ENCODE assay signal across 24 mouse cellular contexts in the genomic region with DNA sequence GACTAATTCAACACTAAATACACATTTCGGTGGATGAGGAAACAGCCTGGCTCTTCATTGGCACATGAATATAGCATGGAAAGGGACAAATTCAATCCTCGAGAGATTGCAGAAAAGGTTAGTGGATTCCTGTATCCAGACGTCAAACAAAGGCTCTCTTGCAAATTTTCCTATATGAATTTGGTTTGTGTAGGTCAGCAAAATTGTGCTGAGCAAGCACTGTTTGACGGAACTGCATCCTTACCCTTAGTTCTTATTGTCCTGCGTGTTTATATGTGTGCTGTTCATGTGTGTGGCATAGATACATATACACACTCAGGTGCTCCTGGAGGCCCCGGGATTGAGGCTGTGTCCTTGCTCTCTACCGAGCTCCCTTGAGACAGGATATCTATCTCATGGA. TPM values are rescaled to one million over a fixed set of nuclear protein-coding genes. Genes with fewer than 3 reads are reported as not detected.
"Had no signal": no experiment of that assay in that cellular context is flagged by ENCODE, and none has a peak within 500 bp of the region (broad histone marks: within the 10 kb centered on the region; RNA-seq: fewer than 3 reads in every experiment).

No protein-coding gene starts in this region.

- H3K27me3 ChIP-seq: heart, embryonic 12.5 days; hindbrain, embryonic 12.5 days; intestine, embryonic 15.5 days; limb, embryonic 12.5 days; liver, embryonic 13.5 days had no signal

- H3K9me3 ChIP-seq: heart, embryonic 10.5 days; hindbrain, embryonic 10.5 days; hindbrain, embryonic 12.5 days; intestine, embryonic 15.5 days; limb, embryonic 10.5 days; limb, embryonic 12.5 days; liver, embryonic 13.5 days had no signal

- H3K4me2 ChIP-seq: heart, embryonic 12.5 days; hindbrain, embryonic 12.5 days; hindbrain, embryonic 14.5 days; intestine, embryonic 15.5 days; limb, embryonic 12.5 days; liver, embryonic 11.5 days; liver, embryonic 13.5 days had no signal

- H3K27ac ChIP-seq: heart, embryonic 10.5 days; hindbrain, embryonic 10.5 days; hindbrain, embryonic 12.5 days; hindbrain, embryonic 14.5 days; intestine, embryonic 15.5 days; layer of hippocampus, adult 2 months; left cerebral cortex, adult 2 months; limb, embryonic 10.5 days; limb, embryonic 12.5 days; liver, embryonic 13.5 days had no signal

- H3K36me3 ChIP-seq: heart, embryonic 10.5 days; heart, embryonic 12.5 days; hindbrain, embryonic 10.5 days; hindbrain, embryonic 12.5 days; intestine, embryonic 15.5 days; limb, embryonic 10.5 days; limb, embryonic 12.5 days; liver, embryonic 13.5 days had no signal

- ATAC-seq: hindbrain, embryonic 16.5 days; inflammation-experienced regulatory T-cells, adult 6 months; intestine, embryonic 15.5 days had no signal

- DNase-seq: gastrocnemius, postnatal 10 days; gastrocnemius, postnatal 25 days; heart, postnatal 10 days; heart, postnatal 4 days; kidney, adult 18-20 months; kidney, adult 8-10 months; kidney, postnatal 10 days; kidney, postnatal 25 days; kidney, postnatal 4 days; liver; liver, embryonic 13.5 days had no signal

- H3K4me1 ChIP-seq: limb, embryonic 12.5 days had no signal

- H3K4me3 ChIP-seq: heart, embryonic 10.5 days; heart, embryonic 12.5 days; hindbrain, embryonic 10.5 days; hindbrain, embryonic 12.5 days; intestine, embryonic 15.5 days; layer of hippocampus, adult 2 months; left cerebral cortex, adult 2 months; limb, embryonic 10.5 days; limb, embryonic 12.5 days; liver, embryonic 13.5 days had no signal

- H3K9ac ChIP-seq: heart, embryonic 12.5 days; hindbrain, embryonic 12.5 days; hindbrain, embryonic 14.5 days; intestine, embryonic 15.5 days; limb, embryonic 12.5 days; liver, embryonic 13.5 days had no signal

RNA-seq across cellular contexts. Expression of a gene that starts 45.4 kb away (rescaled TPM):
- polyA plus RNA-seq: limb, embryonic 10.5 days had no signal
